ENCODE assay signal across 15 mouse cellular contexts in the genomic region with DNA sequence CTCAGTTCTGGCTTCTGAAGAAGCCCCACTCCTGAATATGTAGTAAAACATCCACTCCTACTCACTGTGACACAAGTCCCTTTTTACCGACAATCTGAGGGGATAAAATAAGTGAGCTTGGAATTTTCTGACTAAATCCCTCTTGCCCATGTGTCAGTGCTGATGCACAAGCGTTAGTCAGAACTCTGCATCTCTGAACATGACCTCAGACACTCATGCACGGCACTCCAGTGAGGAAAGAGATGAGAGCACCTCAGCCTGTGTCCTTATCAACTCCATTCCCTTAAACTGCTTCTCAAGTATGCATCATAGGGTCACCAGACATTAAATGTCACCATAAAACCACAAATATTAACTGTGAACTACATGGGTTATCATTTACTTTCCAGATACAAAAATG.
"Had no signal": no experiment of that assay in that cellular context is flagged by ENCODE, and none has a peak within 500 bp of the region (broad histone marks: within the 10 kb centered on the region; RNA-seq: fewer than 3 reads in every experiment).

No protein-coding gene starts in this region.

- ATAC-seq: liver, postnatal 0 days; midbrain, embryonic 13.5 days; midbrain, embryonic 15.5 days had no signal

- DNase-seq: liver, postnatal 0 days; lung, adult 2 months; lung, postnatal 14 days; lung, postnatal 36 days; right cerebral cortex, postnatal 14 days; thymus, postnatal 14 days; thymus, postnatal 36 days had no signal

- H3K4me3 ChIP-seq: liver, embryonic 15.5 days; lung, embryonic 15.5 days; midbrain, embryonic 13.5 days; midbrain, embryonic 15.5 days; neural tube, embryonic 12.5 days; stomach, embryonic 15.5 days had no signal

- H3K27ac ChIP-seq: liver, embryonic 15.5 days; lung, embryonic 15.5 days; macrophage; midbrain, embryonic 13.5 days; midbrain, embryonic 15.5 days; neural tube, embryonic 12.5 days; stomach, embryonic 15.5 days; stomach, postnatal 0 days had no signal
